Mouse (Mus musculus): ENCODE measurements around the gene Bcl9. TPM values are rescaled to one million over a fixed set of nuclear protein-coding genes. Genes with fewer than 3 reads are reported as not detected.

Gene Bcl9
- total and polyA plus RNA-seq, 3 experiments, result 1.1 to 13.5 (median 3.3) TPM

DNA sequence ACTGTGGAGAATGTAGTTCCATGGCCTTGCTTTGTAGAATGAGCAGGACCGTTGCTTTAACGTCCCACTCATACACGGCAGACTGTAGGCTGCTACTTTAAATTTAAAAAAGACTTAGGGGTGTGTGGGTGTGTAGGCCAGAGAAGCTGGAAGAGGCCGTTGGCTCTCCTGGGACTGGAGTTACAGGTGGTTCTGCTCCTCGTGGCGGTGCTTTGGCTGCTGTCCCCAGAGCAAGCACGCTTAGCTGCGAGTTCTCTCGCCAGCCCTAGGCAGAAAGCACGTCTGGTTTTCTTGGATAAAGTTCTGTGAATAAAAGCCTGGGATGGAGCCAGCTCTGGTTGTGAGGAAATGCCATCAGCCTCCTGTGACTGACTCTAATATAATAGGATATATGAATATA lies 136.8 kb downstream of the Bcl9 start:
- DNase-seq (ENCODE audit: extremely low read depth), result no peak
- no peak for TF ChIP-seq RAD21 (IDR thresholded peaks at IDR 0.05; ENCODE audit: low read depth, low read length)
- no peak for TF ChIP-seq MAFK (IDR thresholded peaks at IDR 0.05; ENCODE audit: insufficient replicate concordance, low read length)
- H3K9me3 ChIP-seq (replicated peaks; ENCODE audit: low read length), result peaks cover 3% of the 10 kb centered on the region
- peaks cover 0 to 12% of the 10 kb centered on the region in 2 experiments for H3K36me3 ChIP-seq (replicated peaks in 1 of 2; ENCODE audit: control insufficient read depth in 1 of 2, insufficient read depth in 1 of 2, low read length in 1 of 2)
- in situ Hi-C loops (cut with MboI; ENCODE audit: low pct_ligation_motif_present, low pct_unique_long_range_greater_than_20kb, low sequenced_read_pairs), result loop anchor here (10.0 kb wide), 1 partner anchor 76 kb away; no protein-coding TSS in a partner anchor
- dilution Hi-C loops (cut with MboI; ENCODE audit: extremely low pct_ligation_motif_present, extremely low pct_unique_long_range_greater_than_20kb, low sequenced_read_pairs), result no loop called here
- no peaks in the 10 kb centered on the region for H3K79me2 ChIP-seq (replicated peaks; ENCODE audit: control insufficient read depth, extremely low read depth, insufficient read depth, poor library complexity, severe bottlenecking)
- no peak overlapping the region for H3K4me3 ChIP-seq (replicated peaks in 1 of 3; ENCODE audit: low read depth in 2 of 3, low read length in 2 of 3, poor library complexity in 1 of 3)
- H3K4me1 ChIP-seq (ENCODE audit: control insufficient read depth in 1 of 2, insufficient read depth in 2 of 2), result peaks cover 0 to 16% of the 10 kb centered on the region in 2 experiments; a peak in 2 of 4 replicates
- H3K27me3 ChIP-seq (replicated peaks), result no peaks in the 10 kb centered on the region
- no peak overlapping the region for H3K9ac ChIP-seq (ENCODE audit: insufficient read depth, low read depth)
- no peak overlapping the region for H3K27ac ChIP-seq (ENCODE audit: insufficient read depth, low read depth)
- H3K4me2 ChIP-seq (ENCODE audit: insufficient read depth, low read depth, poor library complexity, severe bottlenecking), result no peak overlapping the region

DNA sequence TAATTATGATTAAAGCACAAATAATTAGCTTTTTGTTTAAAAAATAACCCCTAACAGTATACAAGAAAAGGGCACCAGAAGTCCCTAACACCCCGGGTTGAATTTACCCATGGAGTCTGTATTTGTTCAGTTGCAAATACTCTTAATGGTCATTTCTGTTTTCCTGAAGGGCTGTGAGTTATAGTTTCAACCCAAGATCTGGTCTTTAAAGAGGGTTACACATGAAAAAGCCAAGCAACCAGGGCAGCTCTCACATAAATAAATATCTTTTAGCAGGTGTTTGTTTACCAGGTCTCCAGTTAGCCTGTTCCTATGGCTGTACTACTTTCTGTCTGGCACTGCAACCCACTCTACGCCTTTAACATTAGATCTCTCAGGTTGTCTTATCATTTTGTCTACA lies 137.7 kb downstream of the Bcl9 start:
- no peak overlapping the region for H3K27ac ChIP-seq (ENCODE audit: insufficient read depth, low read depth)
- TF ChIP-seq CTCF (conservative IDR thresholded peaks at IDR 0.05 in 1 of 2, IDR thresholded peaks at IDR 0.05 in 1 of 2; ENCODE audit: low read depth in 2 of 2, low read length in 2 of 2) (no peak), ZKSCAN1 (IDR thresholded peaks at IDR 0.05; ENCODE audit: borderline replicate concordance, low read depth, low read length) (no peak), RCOR1 (conservative IDR thresholded peaks at IDR 0.05; ENCODE audit: low read depth, low read length) (no peak), ZC3H11A (IDR thresholded peaks at IDR 0.05; ENCODE audit: low read depth, low read length) (no peak), POLR2AphosphoS2 (IDR thresholded peaks at IDR 0.05; ENCODE audit: low read depth, low read length) (no peak), TBP (conservative IDR thresholded peaks at IDR 0.05; ENCODE audit: low read depth, low read length) (no peak), MXI1 (IDR thresholded peaks at IDR 0.05; ENCODE audit: low read depth, low read length) (no peak), MAFK (IDR thresholded peaks at IDR 0.05; ENCODE audit: insufficient replicate concordance, low read length) (no peak), JUND (conservative IDR thresholded peaks at IDR 0.05; ENCODE audit: low read depth, low read length) (no peak), ETS1 (conservative IDR thresholded peaks at IDR 0.05; ENCODE audit: low read depth, low read length) (no peak), TCF12 (IDR thresholded peaks at IDR 0.05; ENCODE audit: low read depth, low read length) (no peak), BHLHE40 (IDR thresholded peaks at IDR 0.05; ENCODE audit: low read depth, low read length) (no peak), IRF4 (IDR thresholded peaks at IDR 0.05; ENCODE audit: low read depth, low read length) (no peak), MAZ (IDR thresholded peaks at IDR 0.05; ENCODE audit: low read depth, low read length) (no peak), USF2 (conservative IDR thresholded peaks at IDR 0.05; ENCODE audit: low read depth, low read length) (no peak), CHD1 (IDR thresholded peaks at IDR 0.05; ENCODE audit: low read depth, low read length) (no peak), GABPA (IDR thresholded peaks at IDR 0.05; ENCODE audit: insufficient replicate concordance, low read depth, low read length) (no peak), KAT2A (IDR thresholded peaks at IDR 0.05; ENCODE audit: insufficient replicate concordance, low read length) (no peak), RAD21 (IDR thresholded peaks at IDR 0.05; ENCODE audit: low read depth, low read length) (no peak), EP300 (IDR thresholded peaks at IDR 0.05; ENCODE audit: low read length) (no peak)
- in situ Hi-C loops (cut with MboI; ENCODE audit: low pct_ligation_motif_present, low pct_unique_long_range_greater_than_20kb, low sequenced_read_pairs), result loop anchor here (10.0 kb wide), 1 partner anchor 75 kb away; no protein-coding TSS in a partner anchor
- no peak for DNase-seq (ENCODE audit: extremely low read depth)
- dilution Hi-C loops (cut with MboI; ENCODE audit: extremely low pct_ligation_motif_present, extremely low pct_unique_long_range_greater_than_20kb, low sequenced_read_pairs), result no loop called here
- H3K4me2 ChIP-seq (ENCODE audit: insufficient read depth, low read depth, poor library complexity, severe bottlenecking), result no peak overlapping the region
- H3K9me3 ChIP-seq (replicated peaks; ENCODE audit: low read length), result peaks cover 3% of the 10 kb centered on the region
- no peaks in the 10 kb centered on the region for H3K79me2 ChIP-seq (replicated peaks; ENCODE audit: control insufficient read depth, extremely low read depth, insufficient read depth, poor library complexity, severe bottlenecking)
- no peak overlapping the region for H3K4me3 ChIP-seq (replicated peaks in 1 of 3; ENCODE audit: low read depth in 2 of 3, low read length in 2 of 3, poor library complexity in 1 of 3)
- peaks cover 0 to 16% of the 10 kb centered on the region in 2 experiments; a peak in 2 of 4 replicates for H3K4me1 ChIP-seq (ENCODE audit: control insufficient read depth in 1 of 2, insufficient read depth in 2 of 2)
- no peak overlapping the region for H3K9ac ChIP-seq (ENCODE audit: insufficient read depth, low read depth)
- H3K36me3 ChIP-seq (replicated peaks in 1 of 2; ENCODE audit: control insufficient read depth in 1 of 2, insufficient read depth in 1 of 2, low read length in 1 of 2), result peaks cover 0 to 9% of the 10 kb centered on the region in 2 experiments
- no peaks in the 10 kb centered on the region for H3K27me3 ChIP-seq (replicated peaks)

Data from CH12.LX (cell line).